Mouse (Mus musculus): Measurements from ENCODE around the gene Pus7.
A peak's percentile ranks its signal among the peaks of the same experiment; 100 is the strongest.

Gene Pus7

DNA sequence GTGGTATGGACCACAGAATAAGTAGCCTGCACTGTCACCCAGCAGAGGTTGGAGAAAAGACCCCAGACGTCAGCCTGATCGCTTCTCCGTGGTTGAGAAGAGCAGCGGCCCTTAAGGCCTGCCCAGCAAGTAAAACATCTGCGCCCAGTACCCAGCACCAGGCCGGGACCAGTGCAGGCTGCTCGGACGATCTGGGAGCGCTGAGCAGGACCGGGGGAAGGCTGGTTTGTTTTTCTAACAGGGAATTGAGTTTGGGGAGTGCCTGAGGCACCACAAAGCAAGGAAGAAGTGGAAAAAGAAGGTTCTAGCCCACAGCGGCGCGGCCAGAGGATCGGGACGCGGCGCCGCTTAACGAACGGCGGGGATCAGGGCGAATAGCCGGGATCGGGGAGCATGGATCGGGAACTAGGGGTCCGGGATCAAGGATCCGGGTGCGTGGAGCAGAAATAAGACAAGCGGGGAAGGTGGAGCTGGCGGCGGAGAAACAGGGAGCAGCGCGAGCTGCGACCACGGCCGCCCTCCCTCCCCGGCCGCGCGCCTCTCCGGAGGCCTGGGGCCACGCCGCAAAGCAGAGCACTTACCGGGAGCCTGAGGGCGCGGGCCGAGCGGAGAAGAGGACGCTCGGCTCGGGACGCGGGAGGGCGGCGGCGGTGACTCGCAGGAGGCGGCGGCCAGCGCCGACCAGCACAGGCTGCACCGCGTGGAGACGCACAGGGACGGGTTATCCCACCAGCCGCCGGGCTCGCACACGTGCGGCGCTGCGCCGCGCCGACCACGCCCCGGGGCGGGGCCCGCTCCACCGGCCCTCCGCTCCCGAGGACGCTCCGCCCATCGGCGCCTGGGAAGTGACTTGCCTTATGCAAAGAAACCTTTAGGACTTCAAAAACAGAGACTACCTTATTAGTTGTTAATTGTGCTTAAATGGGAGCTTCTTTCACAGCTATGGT is at the start of gene Pus7:
TSS of gene Pus7 (minus strand) at position 781 of the 947 bp plus-strand sequence.
- peak; percentile 85 for DNase-seq

DNA sequence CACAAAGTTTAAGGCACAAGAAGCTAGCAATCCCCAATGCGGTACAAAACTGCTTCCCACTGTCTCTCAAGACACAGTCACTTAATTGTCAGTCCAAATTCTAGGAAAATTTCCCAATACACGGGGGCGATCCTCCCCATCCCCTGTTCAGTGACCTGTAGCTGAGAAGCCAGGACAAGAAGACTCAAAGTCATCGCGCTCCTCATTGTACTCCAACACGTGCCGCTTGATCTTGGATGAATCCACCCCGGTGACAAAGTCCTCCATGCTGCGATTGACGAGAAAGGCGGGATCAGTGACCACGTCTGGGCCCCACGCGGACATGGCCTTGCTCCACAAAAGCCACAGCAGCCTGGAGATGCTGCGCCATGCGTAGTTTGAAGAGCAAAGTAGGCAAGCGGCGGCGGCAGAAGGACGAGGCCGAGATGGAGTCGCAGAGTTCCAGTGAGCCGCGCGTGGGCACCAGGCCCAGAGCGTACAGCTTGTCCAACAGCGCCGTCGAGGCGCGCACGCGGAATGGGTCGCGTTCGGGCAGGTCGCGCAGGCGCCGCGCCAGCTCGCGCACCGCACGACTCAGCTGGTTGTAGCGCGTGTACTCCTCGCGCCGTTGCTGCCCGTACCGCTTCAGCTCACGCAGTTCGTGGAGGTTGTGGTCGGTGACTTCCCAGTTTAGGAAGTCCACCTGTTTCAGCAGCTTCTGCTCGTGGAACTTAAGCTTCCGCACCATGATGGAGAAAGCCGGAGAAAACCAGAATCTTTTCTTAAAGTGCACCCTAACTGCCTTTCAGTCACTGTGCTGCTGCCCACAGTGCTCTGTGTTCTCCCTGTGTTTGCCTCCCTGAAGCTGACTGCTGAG is 47.6 kb upstream of the Pus7 start:
- no peak for DNase-seq

DNA sequence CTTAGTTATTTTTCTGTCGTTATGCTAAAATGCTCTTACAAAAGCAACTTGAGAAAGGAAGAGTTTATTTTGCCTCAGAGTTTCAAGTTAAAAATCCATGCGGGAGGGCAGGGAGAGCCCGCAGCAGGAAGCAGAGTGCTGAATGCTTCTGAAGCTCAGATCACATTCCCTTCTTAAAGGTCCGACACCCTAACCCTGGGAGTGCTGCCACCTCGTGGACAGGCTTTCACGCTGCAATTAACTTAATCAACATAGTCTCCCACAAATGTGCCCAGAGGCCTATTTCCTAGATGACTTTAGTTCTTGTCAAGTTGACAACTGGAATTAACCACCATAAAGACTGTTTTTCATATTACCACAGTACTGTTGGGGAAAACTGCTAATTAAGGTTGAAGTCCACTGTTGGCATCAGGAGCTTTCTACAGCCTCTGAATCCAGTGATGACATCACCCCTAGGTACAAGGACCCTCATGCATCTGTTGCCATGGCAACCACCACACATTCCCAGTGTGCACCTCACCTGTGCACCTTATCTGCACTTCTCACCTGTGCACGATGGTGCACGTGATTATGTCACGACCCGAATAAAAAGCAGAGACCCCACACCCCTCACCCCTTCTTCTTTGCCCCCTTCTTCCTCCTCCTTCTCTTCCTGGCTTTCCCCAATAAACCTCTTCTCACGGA is 43.0 kb upstream of the Pus7 start:
- DNase-seq: no peak

DNA sequence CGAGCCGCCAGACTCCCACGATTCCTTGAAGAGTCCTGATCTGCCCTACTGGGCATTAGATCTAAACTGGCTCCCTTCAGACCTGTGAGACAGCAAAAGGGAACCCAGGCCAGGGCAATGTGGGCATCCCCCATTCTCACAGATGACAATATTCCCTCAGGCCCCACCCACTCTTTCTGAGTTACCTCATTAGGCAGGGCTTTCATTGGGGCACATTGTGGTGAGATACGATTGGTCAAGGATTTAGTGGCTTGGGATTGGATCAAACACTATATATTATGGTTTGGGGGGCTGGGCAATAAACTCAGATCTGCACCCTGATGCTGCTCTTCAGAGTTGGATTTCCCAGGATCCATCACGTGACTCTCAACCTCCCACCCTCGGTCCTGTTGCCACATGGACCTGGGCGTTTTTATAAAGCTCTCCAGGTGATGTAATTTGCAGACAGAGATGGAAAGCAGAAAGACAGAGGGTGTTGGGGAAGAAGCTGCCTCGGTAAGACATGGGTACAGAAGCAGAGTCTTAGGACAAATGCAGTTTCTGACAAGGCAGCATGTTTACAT is 40.7 kb upstream of the Pus7 start:
- DNase-seq: no peak

DNA sequence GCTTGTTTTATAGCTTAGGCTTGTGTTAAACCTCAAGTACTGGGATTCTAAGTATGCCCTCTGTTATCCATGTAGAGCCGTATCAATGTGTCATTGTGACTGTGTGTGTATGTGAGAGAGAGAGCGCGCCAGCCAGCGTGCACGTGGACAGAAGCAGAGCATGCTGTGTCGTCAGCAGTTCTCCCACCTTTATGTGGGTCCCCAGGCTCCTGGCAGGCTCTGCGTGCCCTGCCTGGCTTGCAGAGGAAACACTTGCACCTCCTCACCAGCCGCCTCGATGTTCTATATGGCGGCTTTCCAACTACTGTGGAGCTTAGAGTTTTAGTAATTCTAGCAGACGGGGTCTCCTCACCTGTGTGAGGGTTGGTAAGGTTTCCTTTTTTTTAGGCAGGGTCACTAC is 38.8 kb upstream of the Pus7 start:
- DNase-seq: no peak

DNA sequence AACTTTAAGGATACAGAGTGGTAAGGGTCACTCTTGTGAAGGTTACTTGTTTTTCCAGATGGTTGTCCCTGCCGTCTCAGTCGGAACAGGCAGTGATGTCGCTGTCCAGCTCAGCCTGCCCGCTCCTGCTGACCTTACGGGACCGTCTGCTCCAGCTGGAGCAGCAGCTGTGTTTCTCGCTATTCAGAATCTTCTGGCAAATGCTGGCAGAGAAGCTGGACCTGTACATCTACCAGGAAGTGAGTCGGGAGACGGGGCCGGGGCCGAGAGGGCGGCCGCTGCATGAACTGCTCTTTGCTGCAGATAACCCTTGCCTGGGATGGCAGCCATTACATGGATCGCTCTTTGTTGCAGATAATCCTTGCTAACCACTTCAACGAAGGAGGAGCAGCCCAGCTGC is 33.2 kb upstream of the Pus7 start:
- no peak for DNase-seq

DNA sequence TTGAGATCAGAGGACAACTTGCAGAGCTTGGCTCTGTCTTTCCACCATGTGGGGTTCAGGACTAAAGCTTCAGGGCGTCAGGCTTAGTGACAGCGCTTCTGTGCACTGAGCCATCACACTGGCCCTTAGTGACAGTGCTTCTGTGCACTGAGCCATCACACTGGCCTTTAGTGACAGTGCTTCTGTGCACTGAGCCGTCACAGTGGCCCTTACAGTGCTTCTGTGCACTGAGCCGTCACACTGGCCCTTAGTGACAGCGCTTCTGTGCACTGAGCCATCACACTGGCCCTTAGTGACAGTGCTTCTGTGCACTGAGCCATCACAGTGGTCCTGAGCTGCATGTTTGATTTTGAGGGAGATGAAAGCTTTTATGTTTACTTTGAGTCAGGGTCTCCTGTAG is 31.3 kb upstream of the Pus7 start:
- no peak for DNase-seq

DNA sequence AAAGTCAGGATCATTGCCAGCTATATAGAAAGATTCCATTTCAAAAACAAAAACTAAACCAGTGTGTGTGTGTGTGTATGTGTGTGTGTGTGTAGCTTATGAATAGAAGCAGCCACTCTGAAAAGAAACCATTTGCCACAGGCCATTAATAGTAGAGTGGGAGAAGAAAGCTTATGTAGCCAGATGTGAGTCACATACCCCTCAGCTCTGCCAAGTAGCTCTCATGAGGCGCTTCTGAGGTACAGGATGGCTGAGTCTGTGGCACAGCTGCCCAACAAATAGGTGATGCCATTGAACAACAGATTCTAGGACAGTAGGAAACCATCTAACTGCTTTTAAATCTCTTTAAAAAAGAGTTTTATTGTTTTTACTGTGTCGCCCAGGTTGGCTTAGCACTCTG is 9.2 kb upstream of the Pus7 start:
- no peak for DNase-seq

DNA sequence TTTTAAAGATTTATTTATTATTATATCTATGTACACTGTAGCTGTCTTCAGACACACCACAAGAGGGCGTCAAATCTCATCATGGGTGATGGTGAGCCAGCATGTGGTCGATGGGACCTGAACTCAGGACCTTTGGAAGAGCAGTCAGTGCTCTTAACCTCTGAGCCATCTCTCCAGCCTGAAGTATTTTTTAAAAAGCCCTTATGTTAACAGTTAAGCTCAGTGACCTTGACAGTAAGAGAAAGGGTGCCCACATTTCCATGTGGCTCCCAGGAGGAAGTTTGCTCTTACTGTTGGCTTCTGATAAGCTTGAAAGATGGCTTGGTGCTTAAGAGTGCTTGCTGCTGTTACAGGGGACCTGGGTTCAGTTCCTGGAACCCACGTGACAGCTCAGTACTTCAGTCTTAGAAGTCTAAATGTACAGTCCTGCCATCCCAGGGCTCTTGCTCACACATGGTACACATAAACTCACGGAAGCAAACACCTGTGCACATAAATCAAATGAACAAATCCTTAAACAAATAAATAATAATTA is 5.6 kb upstream of the Pus7 start:
- DNase-seq: no peak

DNA sequence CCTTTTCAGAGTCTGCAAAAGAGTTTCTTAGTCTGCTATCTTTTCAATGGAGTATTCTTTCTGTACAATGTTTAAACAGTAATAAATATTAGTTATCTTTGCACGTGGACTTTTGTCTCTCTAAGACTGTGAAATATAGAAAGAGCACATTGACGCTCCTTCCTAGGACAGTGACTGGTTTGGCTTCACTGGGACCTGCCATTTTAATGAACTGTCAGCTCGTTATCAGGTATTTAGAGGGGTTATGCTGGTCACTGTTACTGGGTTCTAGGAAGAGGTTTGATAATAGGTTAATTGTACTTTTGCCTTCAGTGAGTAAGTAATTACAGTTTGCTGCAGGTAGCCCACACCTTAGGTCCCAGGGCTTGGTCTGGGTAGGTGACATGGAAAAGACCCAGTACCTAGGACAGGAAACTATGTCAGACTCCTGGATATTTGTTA is 4.9 kb upstream of the Pus7 start:
- DNase-seq: no peak

DNA sequence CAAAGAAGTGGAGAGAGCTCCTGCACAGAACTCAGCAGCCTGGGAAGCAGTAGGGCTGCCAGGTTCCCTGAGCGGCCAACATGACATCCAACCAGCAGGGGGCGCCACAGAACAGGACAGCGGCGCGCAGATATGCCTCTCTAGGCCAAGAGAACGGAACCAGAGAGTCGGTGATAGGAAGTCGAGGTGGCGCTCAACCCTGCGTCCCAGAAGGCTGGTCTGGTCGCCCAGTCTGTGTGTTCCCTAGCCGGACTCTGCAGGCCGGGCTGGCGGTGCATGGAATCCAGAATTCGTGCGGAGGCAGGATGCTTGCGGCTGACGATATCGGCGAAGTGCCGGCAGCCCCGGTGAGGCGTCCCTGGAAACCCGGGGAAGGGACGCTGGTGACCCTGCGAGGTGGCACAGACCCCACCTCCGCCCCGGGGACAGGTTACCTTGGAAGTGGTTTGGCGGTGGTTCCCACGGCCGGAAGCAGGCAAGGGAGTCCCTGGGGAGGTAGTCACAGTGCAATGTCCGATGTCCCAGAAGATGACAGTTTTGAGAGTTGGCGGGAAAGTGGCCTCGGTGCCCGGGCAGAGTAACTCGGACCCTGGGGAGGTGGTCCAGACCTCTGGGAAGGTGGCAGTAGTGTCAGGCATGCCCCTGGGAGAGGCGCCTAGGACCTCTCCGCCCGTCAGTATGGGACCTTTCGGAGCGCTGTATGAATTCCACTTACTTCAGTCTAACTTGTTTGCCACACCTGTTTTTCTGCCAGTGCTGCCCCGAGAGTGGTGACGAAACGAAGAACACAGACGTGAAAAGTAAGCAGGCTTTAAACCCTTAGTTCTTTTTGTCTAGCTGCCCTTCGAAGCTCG is 4.3 kb upstream of the Pus7 start, which contains the start of gene Rint1:
TSS of gene Rint1 (plus strand) at position 176 of the 854 bp plus-strand sequence.
- peak; percentile 90 for DNase-seq

DNA sequence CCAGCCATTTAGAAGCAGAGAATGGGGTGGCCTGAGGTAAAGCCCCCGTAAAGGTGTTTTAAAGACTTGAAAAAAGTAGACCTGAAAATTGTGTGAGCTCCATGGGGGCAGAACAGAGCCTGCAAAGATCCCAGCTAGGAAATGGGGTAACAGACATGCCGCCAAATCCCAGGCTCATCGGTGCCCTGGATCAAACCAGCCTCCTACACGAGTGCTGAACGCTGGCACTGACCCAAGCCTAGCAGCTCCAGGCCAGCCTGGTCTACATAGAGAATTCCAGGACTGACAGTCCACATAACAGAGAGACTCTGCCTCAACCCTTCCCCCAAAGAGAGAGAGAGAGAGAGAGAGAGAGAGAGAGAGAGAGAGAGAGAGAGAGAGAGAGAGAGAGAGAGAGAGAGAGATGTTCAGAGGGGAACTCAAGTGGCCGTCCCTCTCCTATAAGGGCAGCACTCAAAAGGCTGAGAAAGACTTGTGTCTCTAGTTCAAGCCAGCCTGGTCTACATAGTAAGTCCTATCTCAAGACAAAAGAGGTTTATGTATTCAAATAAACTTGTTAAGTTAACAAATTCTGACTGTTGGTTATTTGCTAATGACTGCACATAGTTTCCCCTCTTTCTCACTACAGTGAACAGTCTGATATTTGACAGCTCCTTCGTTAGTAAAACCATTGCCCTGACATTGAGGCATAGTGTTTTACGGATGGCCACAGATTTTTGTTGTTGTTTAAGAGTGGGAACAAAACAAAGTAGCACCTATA is 1.3 kb downstream of the Pus7 start:
- no peak for DNase-seq

DNA sequence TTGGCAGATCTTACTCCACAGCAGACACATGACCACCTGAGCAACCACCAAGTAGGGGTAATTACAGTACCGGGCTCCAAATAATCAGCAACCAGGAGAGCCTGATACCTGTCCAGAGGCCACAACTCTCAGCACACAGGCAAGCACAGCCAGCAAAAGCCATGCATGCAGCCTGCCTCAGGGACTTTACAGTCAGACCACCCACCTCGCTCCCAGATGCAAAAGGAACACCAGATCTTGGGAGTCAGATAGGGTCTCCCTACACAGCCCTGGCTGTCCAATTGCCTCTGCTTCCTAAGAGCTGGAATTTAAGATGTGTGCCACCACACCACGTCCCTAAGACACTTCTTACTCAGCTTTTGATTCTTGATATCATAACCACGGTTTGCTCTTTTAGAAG is 2.3 kb downstream of the Pus7 start:
- DNase-seq: no peak

DNA sequence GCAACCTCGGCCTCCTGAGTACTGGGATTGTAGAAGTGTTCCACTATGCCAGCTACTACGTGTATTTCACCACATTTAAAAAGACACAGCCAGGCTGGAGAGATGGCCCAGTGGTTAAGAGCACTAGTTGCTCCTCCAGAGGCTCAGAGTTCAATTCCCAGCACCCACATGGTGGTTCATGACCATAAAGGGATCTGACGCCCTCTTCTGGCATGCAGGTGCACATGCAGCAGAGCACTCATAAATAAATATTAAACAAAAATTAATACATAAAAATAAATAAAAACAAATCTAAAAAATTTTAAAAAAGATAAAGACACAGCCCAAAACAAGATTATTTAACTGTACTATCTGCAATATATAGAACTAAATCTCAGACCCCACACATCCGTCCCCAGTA is 3.0 kb downstream of the Pus7 start:
- no peak for DNase-seq

DNA sequence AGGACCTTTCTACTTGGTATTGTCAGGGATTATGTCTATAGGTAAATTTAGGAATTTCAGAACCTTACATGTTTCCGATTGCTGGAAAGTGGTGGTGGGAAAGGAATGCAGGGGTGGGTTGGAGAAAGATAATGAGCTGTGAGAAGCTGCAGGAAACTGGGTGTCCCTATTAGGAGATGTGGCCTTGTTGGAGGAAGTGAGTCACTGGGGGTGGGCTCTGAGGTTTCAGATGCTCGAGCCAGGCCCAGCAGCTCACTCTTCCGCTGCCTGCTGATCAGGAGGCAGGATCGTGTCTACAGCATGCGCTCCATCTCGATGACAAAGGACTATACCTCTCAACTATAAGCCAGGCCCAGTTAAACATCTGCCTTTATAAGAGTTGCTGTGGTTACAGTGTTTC is 9.3 kb downstream of the Pus7 start:
- DNase-seq: no peak

DNA sequence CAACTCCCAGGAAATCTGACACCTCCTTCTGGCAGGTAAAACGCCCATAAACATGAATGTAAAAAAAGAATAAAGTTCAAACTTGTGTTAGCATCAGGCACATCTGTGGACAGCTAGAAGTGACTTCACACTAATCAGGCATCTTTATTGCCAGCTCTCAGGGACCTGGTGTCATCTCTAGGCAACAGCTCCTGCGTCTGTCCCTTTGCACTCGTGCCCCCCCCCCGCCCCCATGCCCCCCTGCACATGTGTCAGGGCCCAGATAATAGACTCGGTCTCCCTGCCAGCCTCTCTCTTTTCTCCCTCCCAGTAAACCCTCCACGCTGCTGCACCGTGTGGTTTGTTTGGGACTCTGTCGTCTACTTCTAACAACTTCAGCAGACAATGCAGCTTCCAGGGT is 12.4 kb downstream of the Pus7 start:
- DNase-seq: no peak

DNA sequence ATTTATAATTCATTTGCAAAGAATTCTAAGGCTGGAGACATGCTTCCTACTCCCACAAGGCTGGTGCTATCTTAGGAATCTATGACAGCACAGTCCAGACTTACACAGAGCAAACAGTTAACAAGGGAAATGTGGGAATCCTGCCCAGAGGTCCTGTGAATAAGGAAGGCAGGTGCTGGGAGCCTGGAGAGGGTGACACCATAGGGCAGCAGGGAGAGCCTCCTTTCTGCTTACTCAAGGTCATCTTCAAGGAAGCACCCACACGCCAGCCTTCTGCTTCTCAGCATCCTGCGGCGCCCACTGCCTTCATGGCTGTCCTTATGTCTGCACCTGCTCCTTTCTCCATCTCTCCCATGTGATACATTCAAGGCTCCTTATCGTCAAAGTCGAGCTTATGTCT is 19.0 kb downstream of the Pus7 start:
- no peak for DNase-seq

DNA sequence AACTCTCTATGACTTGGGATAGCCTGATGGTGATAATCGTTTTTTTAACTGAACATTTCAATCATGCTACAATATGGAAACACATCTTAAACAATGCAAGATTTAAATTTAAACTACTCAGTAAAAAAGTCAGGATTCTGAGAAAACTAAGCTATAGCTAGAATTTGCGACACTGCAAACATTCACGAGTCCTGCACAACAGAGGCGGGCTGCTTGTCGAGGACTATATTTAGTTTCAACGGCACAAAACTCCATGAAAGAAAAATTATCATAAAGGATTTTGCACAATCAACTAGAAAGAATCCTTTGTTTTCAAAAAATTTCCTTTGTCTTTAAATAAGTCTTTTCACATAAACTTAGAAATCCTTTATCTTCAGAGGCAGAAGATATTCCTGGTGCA is 21.0 kb downstream of the Pus7 start:
- DNase-seq: no peak

DNA sequence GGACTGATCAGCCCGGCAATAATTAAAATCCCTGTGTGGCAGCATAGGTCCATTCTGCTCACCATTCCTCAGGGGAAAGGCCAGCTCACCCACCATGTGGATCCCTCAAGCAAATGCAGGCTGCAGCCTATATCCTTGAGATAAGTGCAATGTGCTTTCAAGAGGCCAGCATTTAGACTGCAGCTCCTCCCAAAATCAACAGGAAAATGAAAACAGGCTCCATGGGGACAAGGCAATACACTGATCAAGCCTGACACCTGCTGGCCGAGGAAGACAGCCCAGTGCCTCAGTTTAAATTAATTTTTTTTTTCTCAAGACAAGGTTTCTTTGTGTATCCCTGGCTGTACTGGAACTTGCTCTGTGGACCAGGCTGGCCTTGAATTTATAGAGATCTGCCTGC is 24.9 kb downstream of the Pus7 start:
- no peak for DNase-seq

DNA sequence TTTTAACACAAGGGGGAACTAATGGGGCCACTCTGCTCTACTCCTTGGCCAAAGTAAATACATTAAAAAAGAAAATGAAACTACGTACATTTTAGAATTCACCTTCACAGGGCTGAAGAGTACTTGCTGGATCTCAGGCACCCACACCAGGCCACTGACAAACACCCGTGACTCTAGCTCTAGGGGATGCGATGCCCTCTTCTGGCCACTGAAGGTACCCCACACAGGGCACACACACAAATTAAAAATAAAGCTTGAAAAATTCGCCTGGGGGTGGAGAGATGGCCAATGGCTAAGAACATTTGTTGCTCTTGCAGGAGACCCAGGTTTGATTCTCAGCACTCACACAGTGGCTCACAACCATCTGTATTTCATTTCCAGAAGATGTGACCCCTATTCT is 27.1 kb downstream of the Pus7 start:
- no peak for DNase-seq

DNA sequence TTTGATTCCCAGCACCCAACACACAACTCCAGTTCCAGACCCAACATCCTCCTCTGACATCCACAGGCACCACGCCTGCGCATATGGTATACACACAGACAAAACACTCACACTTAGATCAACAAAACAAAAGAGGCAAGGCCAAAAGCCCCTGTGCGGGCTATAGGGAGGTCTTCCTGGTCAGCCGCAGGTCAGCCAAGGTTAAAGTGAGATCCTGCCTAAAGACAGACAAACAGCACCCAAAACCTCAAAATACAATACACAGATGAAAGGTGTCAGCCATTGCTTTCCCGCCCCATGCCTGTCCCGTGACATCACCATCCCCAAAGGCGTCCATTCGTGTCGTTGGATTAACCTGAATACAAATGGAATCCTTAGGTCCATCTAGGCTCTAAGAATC is 27.9 kb downstream of the Pus7 start:
- no peak for DNase-seq

All from cerebellum, adult 11-12 months (tissue).